Mouse (Mus musculus): ENCODE measurements around the gene Tnpo1. TPM values are rescaled to one million over a fixed set of nuclear protein-coding genes. Genes with fewer than 3 reads are reported as not detected.

Tnpo1 gene
- polyA plus RNA-seq, 1 experiment from 2014 or later: 66.3 TPM

DNA sequence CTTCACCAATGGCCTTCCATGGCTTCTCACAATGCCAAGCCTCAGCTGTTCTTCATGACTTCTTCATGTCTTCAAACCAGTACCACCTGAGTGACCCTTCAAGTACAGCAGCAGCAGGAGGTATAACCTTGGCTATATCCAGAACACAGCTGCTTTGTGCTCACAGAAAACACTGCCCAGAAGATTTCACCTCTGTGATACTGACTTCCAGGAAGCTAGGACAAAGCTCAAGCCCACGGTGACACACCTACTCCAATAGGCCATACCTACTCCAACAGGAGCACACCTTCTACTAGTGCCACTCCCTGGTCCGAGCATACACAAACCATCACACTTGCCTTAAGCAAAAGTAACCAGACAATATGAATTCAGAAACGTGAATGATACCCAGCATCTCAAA is 3.4 kb downstream of the Tnpo1 start:
- Histone ChIP-seq H3K4me1 (peaks cover 29% of the 10 kb centered on the region), H3K4me3 (no peak overlapping the region), H3K4me2 (replicated peaks) (no peak overlapping the region), H3K36me3 (peaks cover 36% of the 10 kb centered on the region), H3K27me3 (no peaks in the 10 kb centered on the region), H3K9ac (no peak overlapping the region), H3K9me3 (no peaks in the 10 kb centered on the region), H3K27ac (no peak overlapping the region)
- ATAC-seq (ENCODE audit: low FRiP score, low read depth): no peak
- WGBS: 88% methylated on average over 3 of the region's 3 CpGs

GRCm38 (mm10) chr13:98921276-98921675 is 4.9 kb downstream of the Tnpo1 start:
- Histone ChIP-seq H3K4me2 (replicated peaks) (no peak overlapping the region), H3K27me3 (no peaks in the 10 kb centered on the region), H3K36me3 (peaks cover 41% of the 10 kb centered on the region), H3K4me3 (no peak overlapping the region), H3K27ac (no peak overlapping the region), H3K9ac (no peak overlapping the region), H3K4me1 (peaks cover 26% of the 10 kb centered on the region), H3K9me3 (no peaks in the 10 kb centered on the region)
- WGBS: 94% methylated on average over 7 of the region's 7 CpGs
- no peak for ATAC-seq (ENCODE audit: low FRiP score, low read depth)

DNA sequence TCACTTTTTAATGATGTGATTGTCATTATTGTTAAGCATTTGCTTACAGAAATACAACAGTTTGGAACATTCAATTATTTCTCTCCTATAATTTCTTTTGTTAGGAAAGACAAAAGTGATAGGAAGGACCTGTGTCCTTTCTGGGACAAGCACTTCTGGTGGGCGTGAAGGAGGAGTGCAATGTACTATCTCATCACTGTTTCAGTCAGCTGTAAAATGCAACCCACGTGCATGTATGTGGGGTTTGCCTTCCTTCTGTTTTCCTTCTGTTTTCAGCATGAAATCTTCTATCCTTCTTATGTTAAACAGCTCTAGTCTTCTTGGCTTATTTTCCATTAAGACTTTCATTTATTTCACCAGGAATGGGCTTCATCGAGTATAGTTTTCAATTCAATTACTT is 5.9 kb downstream of the Tnpo1 start:
- Histone ChIP-seq H3K4me2 (replicated peaks) (no peak overlapping the region), H3K27me3 (no peaks in the 10 kb centered on the region), H3K9me3 (no peaks in the 10 kb centered on the region), H3K27ac (no peak overlapping the region), H3K36me3 (peaks cover 45% of the 10 kb centered on the region), H3K4me3 (no peak overlapping the region), H3K4me1 (peaks cover 34% of the 10 kb centered on the region), H3K9ac (no peak overlapping the region)
- WGBS: 83% methylated on average over 3 of the region's 3 CpGs
- ATAC-seq (ENCODE audit: low FRiP score, low read depth): no peak

DNA sequence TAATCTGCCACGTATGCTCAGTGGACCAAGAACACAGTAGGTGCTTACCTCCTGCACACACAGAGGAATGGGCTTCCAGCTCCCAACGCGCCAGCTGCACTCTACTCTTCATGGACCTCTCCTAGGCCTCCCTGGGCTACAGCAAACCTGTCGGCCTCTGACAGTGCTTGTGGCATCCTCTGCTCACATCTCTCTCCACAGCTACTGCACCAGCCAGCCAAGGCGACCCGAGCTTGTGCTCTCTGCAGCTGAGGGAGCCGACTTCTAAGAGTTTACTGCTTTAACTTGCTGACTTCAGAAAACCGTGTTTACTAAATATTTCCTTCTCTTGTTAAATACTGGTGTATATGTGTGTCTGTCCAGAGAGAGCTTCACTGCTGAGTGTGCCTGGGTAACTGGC is 6.5 kb downstream of the Tnpo1 start:
- Histone ChIP-seq H3K4me3 (no peak overlapping the region), H3K4me1 (peaks cover 37% of the 10 kb centered on the region), H3K4me2 (replicated peaks) (no peak overlapping the region), H3K27ac (no peak overlapping the region), H3K9me3 (no peaks in the 10 kb centered on the region), H3K36me3 (peaks cover 45% of the 10 kb centered on the region), H3K27me3 (no peaks in the 10 kb centered on the region), H3K9ac (no peak overlapping the region)
- WGBS: 89% methylated on average over 8 of the region's 8 CpGs
- ATAC-seq (ENCODE audit: low FRiP score, low read depth): no peak

GRCm38 (mm10) chr13:98917851-98918250 is 8.3 kb downstream of the Tnpo1 start:
- Histone ChIP-seq H3K9ac (no peak overlapping the region), H3K9me3 (no peaks in the 10 kb centered on the region), H3K27me3 (no peaks in the 10 kb centered on the region), H3K36me3 (peaks cover 43% of the 10 kb centered on the region), H3K4me2 (replicated peaks) (no peak overlapping the region), H3K27ac (no peak overlapping the region), H3K4me3 (no peak overlapping the region), H3K4me1 (peaks cover 45% of the 10 kb centered on the region)
- 94% methylated on average over 2 of the region's 2 CpGs for WGBS
- no peak for ATAC-seq (ENCODE audit: low FRiP score, low read depth)

DNA sequence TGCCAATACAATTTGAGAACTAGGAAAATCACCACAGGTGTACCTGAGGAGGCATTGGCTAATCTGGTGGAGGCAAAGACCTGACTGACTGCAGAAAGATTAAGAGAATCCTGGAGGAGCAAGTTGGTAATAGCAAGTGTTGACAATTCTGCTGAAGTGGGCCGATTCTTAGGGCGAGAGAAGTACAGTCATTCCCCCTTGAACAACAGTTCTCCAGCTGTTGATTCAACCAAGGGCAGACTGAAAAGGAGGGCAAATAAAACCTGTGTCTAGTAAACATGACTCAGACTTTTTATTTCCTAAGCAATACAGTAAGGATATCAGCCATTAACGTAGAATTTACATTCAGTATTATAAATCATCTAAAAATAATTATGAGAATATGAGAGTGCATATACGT is 10.6 kb downstream of the Tnpo1 start:
- no peaks in the 10 kb centered on the region for H3K9me3 ChIP-seq
- WGBS: 77% methylated on average over 4 of the region's 4 CpGs
- H3K4me2 ChIP-seq (replicated peaks): no peak overlapping the region
- H3K9ac ChIP-seq: no peak overlapping the region
- no peak for ATAC-seq (ENCODE audit: low FRiP score, low read depth)
- no peaks in the 10 kb centered on the region for H3K27me3 ChIP-seq
- no peak overlapping the region for H3K27ac ChIP-seq
- peaks cover 26% of the 10 kb centered on the region for H3K36me3 ChIP-seq
- H3K4me1 ChIP-seq: peaks cover 48% of the 10 kb centered on the region
- no peak overlapping the region for H3K4me3 ChIP-seq

DNA sequence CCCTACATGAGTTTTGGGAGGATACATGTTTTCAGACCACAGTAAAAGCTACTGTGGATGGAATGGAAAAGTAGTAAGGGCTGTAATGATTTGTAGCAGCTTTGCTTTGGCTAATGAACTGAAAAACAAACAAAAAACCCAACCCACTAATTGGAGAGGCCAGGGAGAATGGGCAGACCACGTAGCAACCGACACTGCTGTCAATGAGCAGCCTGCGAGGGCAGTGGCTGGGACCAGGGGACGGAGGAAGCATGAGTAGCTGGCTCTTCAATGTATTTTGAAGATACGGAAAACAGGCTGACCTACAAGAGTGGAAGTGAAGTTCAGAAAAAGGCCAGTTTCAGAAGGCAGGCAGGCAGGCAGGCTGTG is 11.4 kb downstream of the Tnpo1 start:
- peaks cover 26% of the 10 kb centered on the region for H3K36me3 ChIP-seq
- no peak overlapping the region for H3K27ac ChIP-seq
- H3K4me3 ChIP-seq: no peak overlapping the region
- WGBS: 53% methylated on average over 5 of the region's 5 CpGs
- no peak overlapping the region for H3K4me2 ChIP-seq (replicated peaks)
- H3K27me3 ChIP-seq: no peaks in the 10 kb centered on the region
- no peak overlapping the region for H3K9ac ChIP-seq
- H3K4me1 ChIP-seq: peaks cover 56% of the 10 kb centered on the region
- no peak for ATAC-seq (ENCODE audit: low FRiP score, low read depth)
- no peaks in the 10 kb centered on the region for H3K9me3 ChIP-seq

DNA sequence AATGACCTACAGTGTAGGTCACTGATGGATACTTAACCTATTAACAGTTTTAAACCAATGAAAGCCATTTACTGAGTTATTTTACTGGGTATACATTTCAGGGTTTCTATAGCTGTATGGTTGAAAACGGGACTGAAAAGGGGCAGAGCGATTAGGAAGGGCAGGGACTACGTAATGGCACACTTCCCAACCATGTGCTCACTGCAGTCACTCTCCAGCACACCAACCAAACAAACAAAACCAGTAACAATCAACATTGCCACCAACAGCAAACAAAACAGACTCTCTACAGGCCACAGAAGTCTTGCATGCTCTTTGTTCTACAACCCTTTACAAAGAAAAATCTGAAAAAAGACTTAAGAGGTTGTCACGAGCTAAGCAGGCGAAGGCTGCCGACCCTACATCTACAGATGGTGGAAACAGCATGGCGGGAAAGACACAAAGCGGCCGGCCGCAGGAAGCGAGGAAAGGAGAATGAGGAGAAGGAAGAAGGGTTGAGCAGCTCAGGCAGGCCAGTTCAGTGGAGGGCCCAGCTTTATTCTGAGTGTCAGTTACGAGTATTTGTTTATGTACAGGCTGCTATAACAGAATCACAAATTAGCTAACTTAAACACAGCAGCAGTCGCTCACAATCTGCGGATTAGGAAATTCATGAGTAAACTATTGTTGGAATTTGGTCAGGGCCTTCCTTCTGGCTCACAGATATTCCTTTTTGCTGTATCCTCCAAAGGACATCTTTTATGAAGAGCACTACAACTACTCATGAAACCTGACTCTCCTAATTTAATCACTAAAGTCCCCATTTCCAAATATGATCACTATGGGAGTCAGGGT is 12.0 kb downstream of the Tnpo1 start:
- Histone ChIP-seq H3K9ac (no peak overlapping the region), H3K4me2 (replicated peaks) (no peak overlapping the region), H3K4me1 (peaks cover 62% of the 10 kb centered on the region), H3K27ac (peak overlapping the region; percentile 10; the same call in 1 of the 2 replicates), H3K36me3 (peaks cover 20% of the 10 kb centered on the region), H3K27me3 (no peaks in the 10 kb centered on the region), H3K4me3 (no peak overlapping the region), H3K9me3 (no peaks in the 10 kb centered on the region)
- 70% methylated on average over 14 of the region's 14 CpGs for WGBS
- no peak for ATAC-seq (ENCODE audit: low FRiP score, low read depth)

DNA sequence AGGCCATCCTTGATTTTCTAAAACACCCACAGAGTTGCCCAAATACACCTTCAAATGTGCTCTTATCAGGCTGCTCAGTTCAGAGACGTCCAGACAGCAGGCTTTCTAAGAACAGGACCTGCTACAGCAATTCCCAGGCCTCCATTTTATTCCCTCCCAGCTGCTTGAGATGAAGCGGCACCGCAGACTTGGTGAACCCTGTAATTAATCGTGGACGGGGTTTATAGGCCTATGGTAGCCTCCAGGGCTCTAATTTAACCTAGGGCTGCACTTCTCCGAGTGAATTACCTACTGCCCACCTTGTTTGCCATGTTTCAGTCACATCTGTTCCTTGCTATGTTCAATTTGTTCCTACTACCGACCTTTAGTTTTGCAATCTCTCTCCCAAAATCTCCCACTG is 13.0 kb downstream of the Tnpo1 start:
- Histone ChIP-seq H3K4me1 (peaks cover 67% of the 10 kb centered on the region), H3K36me3 (peaks cover 11% of the 10 kb centered on the region), H3K4me2 (replicated peaks) (0 out of 2 replicates have a peak overlapping the region, but pooled peaks have one; percentile 2), H3K27ac (no peak overlapping the region), H3K4me3 (no peak overlapping the region), H3K27me3 (no peaks in the 10 kb centered on the region), H3K9me3 (no peaks in the 10 kb centered on the region), H3K9ac (0 out of 2 replicates have a peak overlapping the region, but pooled peaks have one; percentile 4)
- ATAC-seq (ENCODE audit: low FRiP score, low read depth): no peak
- WGBS: 10% methylated on average over 7 of the region's 7 CpGs

- peaks cover 67% of the 10 kb centered on the region for H3K4me1 ChIP-seq
- no peaks in the 10 kb centered on the region for H3K9me3 ChIP-seq
- H3K4me2 ChIP-seq (replicated peaks): 0 out of 2 replicates have a peak overlapping the region, but pooled peaks have one; percentile 2
- no peak overlapping the region for H3K4me3 ChIP-seq
- 66% methylated on average over 8 of the region's 8 CpGs for WGBS
- no peak for ATAC-seq (ENCODE audit: low FRiP score, low read depth)
- H3K27ac ChIP-seq: no peak overlapping the region
- H3K36me3 ChIP-seq: peaks cover 9% of the 10 kb centered on the region
- no peaks in the 10 kb centered on the region for H3K27me3 ChIP-seq
- no peak overlapping the region for H3K9ac ChIP-seq
Observed at GRCm38 (mm10) chr13:98912602-98913001, 13.6 kb downstream of the Tnpo1 start.

DNA sequence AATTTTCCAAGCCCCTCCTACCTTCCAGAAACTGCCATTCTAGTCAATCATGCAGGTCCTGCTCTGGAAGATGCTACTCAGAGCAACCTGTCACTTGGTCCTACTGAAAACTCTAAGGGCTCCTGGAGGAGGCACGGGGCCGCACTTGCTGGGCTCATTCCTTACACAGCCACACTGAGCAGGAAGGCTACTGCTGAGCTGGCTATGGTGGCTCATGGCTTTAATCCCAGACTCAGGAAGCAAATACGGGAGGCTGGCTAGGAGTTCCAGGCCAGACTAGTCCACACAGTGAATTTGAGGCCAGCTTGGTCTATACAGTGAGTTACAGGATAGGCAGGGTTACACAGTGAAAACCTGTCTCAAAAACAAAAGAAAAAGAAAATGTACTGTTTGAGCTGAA is 15.4 kb downstream of the Tnpo1 start:
- no peak for ATAC-seq (ENCODE audit: low FRiP score, low read depth)
- Histone ChIP-seq H3K4me1 (peaks cover 62% of the 10 kb centered on the region), H3K9ac (no peak overlapping the region), H3K36me3 (peaks cover 5% of the 10 kb centered on the region), H3K4me2 (replicated peaks) (no peak overlapping the region), H3K4me3 (no peak overlapping the region), H3K27me3 (no peaks in the 10 kb centered on the region), H3K27ac (no peak overlapping the region), H3K9me3 (no peaks in the 10 kb centered on the region)
- 70% methylated on average over 3 of the region's 3 CpGs for WGBS

DNA sequence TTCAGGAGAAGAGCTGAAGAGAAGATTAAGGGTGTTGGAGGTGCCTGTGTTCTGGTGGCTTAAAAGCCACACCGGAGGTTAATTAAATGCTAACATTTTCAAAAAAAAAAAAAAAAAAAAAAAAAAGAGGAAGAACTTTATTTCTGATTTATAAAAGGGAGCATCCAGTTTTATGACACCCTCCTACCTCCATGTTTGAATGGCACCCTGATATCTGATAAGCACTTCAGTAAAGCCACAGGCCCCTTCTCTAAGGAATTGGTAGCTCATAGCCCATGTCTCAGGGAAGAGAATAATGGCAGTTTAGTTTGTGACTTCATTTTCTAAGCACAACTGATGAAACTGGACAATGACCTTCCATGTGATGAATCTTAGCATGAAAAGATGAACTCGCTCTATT is 21.6 kb downstream of the Tnpo1 start:
- Histone ChIP-seq H3K36me3 (peaks cover 42% of the 10 kb centered on the region), H3K4me1 (peaks cover 9% of the 10 kb centered on the region), H3K27ac (no peak overlapping the region), H3K27me3 (no peaks in the 10 kb centered on the region), H3K9me3 (peaks cover 15% of the 10 kb centered on the region; the same call in 1 of the 2 replicates), H3K9ac (no peak overlapping the region), H3K4me2 (replicated peaks) (no peak overlapping the region), H3K4me3 (no peak overlapping the region)
- 99% methylated on average over 2 of the region's 2 CpGs for WGBS
- no peak for ATAC-seq (ENCODE audit: low FRiP score, low read depth)

Data from limb, embryonic 13.5 days (tissue).